Mouse (Mus musculus) heart, embryonic 15.5 days (tissue): ENCODE measurements at regions not wholly inside any gene's neighbourhood (a gene's known extent, or its start where the extent isn't known, plus 50 kb on each side); places are given as distances from the start of the nearest gene placed in this dataset.

ENCODE experiments used
- ATAC-seq: fragments of 200-750 bp; cut with Nextera tagmentation; replicated peaks from 2 replicates; pipeline ENCODE4 v1.8.0; 2017; ENCODE audit warnings: low read depth, moderate TSS enrichment; ENCODE audit not compliant: insufficient number of reproducible peaks, insufficient read depth, low FRiP score
- H3K27ac ChIP-seq: fragments of 300-500 bp; sonication (generic); 2 replicates; pipeline ENCODE4 v1.5.1; 2015; ENCODE audit warnings: mild to moderate bottlenecking, inconsistent platforms
- H3K27me3 ChIP-seq: fragments of 300-500 bp; sonication (generic); 2 replicates; pipeline ENCODE4 v1.6.1; 2015; ENCODE audit warnings: inconsistent platforms
- H3K36me3 ChIP-seq: fragments of 300-500 bp; sonication (generic); 2 replicates; pipeline ENCODE4 v1.6.1; 2015; ENCODE audit warnings: mild to moderate bottlenecking, inconsistent platforms
- H3K4me1 ChIP-seq: fragments of 300-500 bp; sonication (generic); replicated peaks from 2 replicates; pipeline ENCODE4 v1.6.1; 2015; ENCODE audit warnings: inconsistent platforms
- H3K4me2 ChIP-seq: fragments of 300-500 bp; sonication (generic); 2 replicates; pipeline ENCODE4 v1.6.1; 2015; ENCODE audit warnings: inconsistent platforms, mild to moderate bottlenecking, moderate library complexity
- H3K4me3 ChIP-seq: fragments of 300-500 bp; sonication (generic); 2 replicates; pipeline ENCODE4 v1.5.1; 2015; ENCODE audit warnings: mild to moderate bottlenecking, inconsistent platforms
- H3K9ac ChIP-seq: fragments of 300-500 bp; sonication (generic); 2 replicates; pipeline ENCODE4 v1.6.1; 2015; ENCODE audit warnings: mild to moderate bottlenecking, inconsistent platforms
- H3K9me3 ChIP-seq: fragments of 300-500 bp; sonication (generic); replicated peaks from 2 replicates; pipeline ENCODE4 v1.6.1; 2016; ENCODE audit warnings: inconsistent platforms
- WGBS: fragments of 180-500 bp; shearing (Covaris S2); methylation state at CpG from one replicate; pipeline ENCODE4 v1.1.7; 2015; ENCODE audit warnings: mixed read lengths; 5-methylcytosine and 5-hydroxymethylcytosine counted together

- Histone ChIP-seq H3K4me1 (0 out of 2 replicates have a peak, but pooled peaks cover under 1% of the 10 kb centered on the region), H3K27ac (no peak overlapping the region), H3K9ac (no peak overlapping the region), H3K4me2 (no peak overlapping the region), H3K9me3 (no peaks in the 10 kb centered on the region), H3K36me3 (no peaks in the 10 kb centered on the region), H3K27me3 (no peaks in the 10 kb centered on the region), H3K4me3 (no peak overlapping the region)
- WGBS, result 80% methylated on average over 3 of the region's 3 CpGs
- no peak for ATAC-seq
Measured at GRCm38 (mm10) chr13:60237091-60237490, 59.9 kb upstream of the Gas1 start.

GRCm38 (mm10) chr13:60242447-60243109 is 65.4 kb upstream of the Gas1 start:
- no peak overlapping the region for H3K4me3 ChIP-seq
- H3K27ac ChIP-seq, result no peak overlapping the region; the same call in 1 of the 2 replicates
- no peaks in the 10 kb centered on the region for H3K36me3 ChIP-seq
- H3K27me3 ChIP-seq, result no peaks in the 10 kb centered on the region
- H3K9me3 ChIP-seq, result no peaks in the 10 kb centered on the region
- peaks cover 9% of the 10 kb centered on the region; the same call in 1 of the 2 replicates for H3K4me1 ChIP-seq
- WGBS, result 40% methylated on average over 8 of the region's 8 CpGs
- H3K9ac ChIP-seq, result no peak overlapping the region
- no peak for ATAC-seq
- no peak overlapping the region for H3K4me2 ChIP-seq

GRCm38 (mm10) chr13:60243110-60243481 is 65.9 kb upstream of the Gas1 start:
- H3K36me3 ChIP-seq, result no peaks in the 10 kb centered on the region
- 48% methylated on average over 4 of the region's 4 CpGs for WGBS
- no peak overlapping the region for H3K9ac ChIP-seq
- no peak overlapping the region for H3K27ac ChIP-seq
- H3K4me3 ChIP-seq, result no peak overlapping the region
- H3K4me1 ChIP-seq, result peaks cover 12% of the 10 kb centered on the region; the same call in 1 of the 2 replicates
- no peaks in the 10 kb centered on the region for H3K9me3 ChIP-seq
- H3K4me2 ChIP-seq, result no peak overlapping the region
- no peak for ATAC-seq
- no peaks in the 10 kb centered on the region for H3K27me3 ChIP-seq

- WGBS, result 48% methylated on average over 7 of the region's 7 CpGs
- Histone ChIP-seq H3K4me1 (0 out of 2 replicates have a peak, but pooled peaks cover 2% of the 10 kb centered on the region), H3K9ac (no peak overlapping the region), H3K27ac (no peak overlapping the region), H3K4me2 (no peak overlapping the region), H3K27me3 (no peaks in the 10 kb centered on the region), H3K36me3 (no peaks in the 10 kb centered on the region), H3K4me3 (no peak overlapping the region), H3K9me3 (no peaks in the 10 kb centered on the region)
- ATAC-seq, result no peak
Measured at GRCm38 (mm10) chr13:60255162-60255561, 78.0 kb upstream of the Gas1 start.

- ATAC-seq, result 0 out of 2 replicates have a peak, but pooled peaks have one; percentile 47
- no peak overlapping the region for H3K4me3 ChIP-seq
- no peaks in the 10 kb centered on the region for H3K36me3 ChIP-seq
- no peak overlapping the region for H3K4me2 ChIP-seq
- H3K27me3 ChIP-seq, result no peaks in the 10 kb centered on the region
- H3K9ac ChIP-seq, result no peak overlapping the region
- 42% methylated on average over 7 of the region's 7 CpGs for WGBS
- H3K27ac ChIP-seq, result no peak overlapping the region
- H3K4me1 ChIP-seq, result 0 out of 2 replicates have a peak, but pooled peaks cover 2% of the 10 kb centered on the region
- no peaks in the 10 kb centered on the region for H3K9me3 ChIP-seq
Measured at GRCm38 (mm10) chr13:60255715-60256114, 78.5 kb upstream of the Gas1 start.

GRCm38 (mm10) chr13:60256997-60257396 is 79.8 kb upstream of the Gas1 start:
- no peaks in the 10 kb centered on the region for H3K9me3 ChIP-seq
- no peaks in the 10 kb centered on the region for H3K36me3 ChIP-seq
- ATAC-seq, result no peak
- no peak overlapping the region for H3K9ac ChIP-seq
- no peak overlapping the region for H3K27ac ChIP-seq
- no peak overlapping the region for H3K4me3 ChIP-seq
- no peak overlapping the region for H3K4me2 ChIP-seq
- 28% methylated on average over 8 of the region's 8 CpGs for WGBS
- H3K4me1 ChIP-seq, result 0 out of 2 replicates have a peak, but pooled peaks cover 2% of the 10 kb centered on the region
- H3K27me3 ChIP-seq, result no peaks in the 10 kb centered on the region

- Histone ChIP-seq H3K4me3 (no peak overlapping the region), H3K4me2 (no peak overlapping the region), H3K4me1 (0 out of 2 replicates have a peak, but pooled peaks cover 2% of the 10 kb centered on the region), H3K36me3 (no peaks in the 10 kb centered on the region), H3K9me3 (no peaks in the 10 kb centered on the region), H3K9ac (no peak overlapping the region), H3K27ac (no peak overlapping the region), H3K27me3 (no peaks in the 10 kb centered on the region)
- 52% methylated on average over 3 of the region's 3 CpGs for WGBS
- ATAC-seq, result no peak
Measured at GRCm38 (mm10) chr13:60257878-60258277, 80.7 kb upstream of the Gas1 start.

- WGBS, result 68% methylated on average over 11 of the region's 11 CpGs
- no peak for ATAC-seq
- Histone ChIP-seq H3K4me1 (peaks cover 3% of the 10 kb centered on the region), H3K27me3 (no peaks in the 10 kb centered on the region), H3K4me2 (no peak overlapping the region), H3K4me3 (no peak overlapping the region), H3K27ac (no peak overlapping the region), H3K36me3 (no peaks in the 10 kb centered on the region), H3K9ac (no peak overlapping the region), H3K9me3 (no peaks in the 10 kb centered on the region)
Measured at GRCm38 (mm10) chr13:60262449-60263028, 85.4 kb upstream of the Gas1 start.

- ATAC-seq, result no peak
- H3K4me2 ChIP-seq, result no peak overlapping the region
- WGBS, result 90% methylated on average over 4 of the region's 4 CpGs
- H3K4me3 ChIP-seq, result no peak overlapping the region
- H3K27me3 ChIP-seq, result no peaks in the 10 kb centered on the region
- H3K9ac ChIP-seq, result no peak overlapping the region
- no peaks in the 10 kb centered on the region for H3K9me3 ChIP-seq
- no peaks in the 10 kb centered on the region for H3K36me3 ChIP-seq
- H3K27ac ChIP-seq, result no peak overlapping the region
- peaks cover 7% of the 10 kb centered on the region for H3K4me1 ChIP-seq
Measured at GRCm38 (mm10) chr13:60264504-60264903, 87.3 kb upstream of the Gas1 start.

- WGBS, result 28% methylated on average over 12 of the region's 12 CpGs
- Histone ChIP-seq H3K4me2 (peak overlapping the region; percentile 24), H3K36me3 (no peaks in the 10 kb centered on the region), H3K4me3 (no peak overlapping the region), H3K9me3 (no peaks in the 10 kb centered on the region), H3K27me3 (no peaks in the 10 kb centered on the region), H3K27ac (no peak overlapping the region), H3K9ac (no peak overlapping the region), H3K4me1 (peaks cover 7% of the 10 kb centered on the region)
- no peak for ATAC-seq
Measured at GRCm38 (mm10) chr13:60267557-60267956, 90.4 kb upstream of the Gas1 start.

- Histone ChIP-seq H3K27me3 (no peaks in the 10 kb centered on the region), H3K4me2 (no peak overlapping the region), H3K9me3 (no peaks in the 10 kb centered on the region), H3K4me3 (no peak overlapping the region), H3K27ac (no peak overlapping the region), H3K36me3 (no peaks in the 10 kb centered on the region), H3K4me1 (peaks cover 7% of the 10 kb centered on the region), H3K9ac (no peak overlapping the region)
- 85% methylated on average over 11 of the region's 11 CpGs for WGBS
- no peak for ATAC-seq
Measured at GRCm38 (mm10) chr13:60268256-60268655, 91.1 kb upstream of the Gas1 start.

- no peak for ATAC-seq
- no peaks in the 10 kb centered on the region for H3K9me3 ChIP-seq
- no peaks in the 10 kb centered on the region for H3K36me3 ChIP-seq
- no peak overlapping the region for H3K27ac ChIP-seq
- no peak overlapping the region for H3K9ac ChIP-seq
- 83% methylated on average over 9 of the region's 9 CpGs for WGBS
- no peak overlapping the region for H3K4me3 ChIP-seq
- no peaks in the 10 kb centered on the region for H3K27me3 ChIP-seq
- H3K4me1 ChIP-seq, result peaks cover 7% of the 10 kb centered on the region
- no peak overlapping the region for H3K4me2 ChIP-seq
Measured at GRCm38 (mm10) chr13:60269406-60269841, 92.3 kb upstream of the Gas1 start.
